Mouse (Mus musculus) heart, embryonic 14.5 days (tissue): ENCODE results near the gene Rpl23a. TPM values are rescaled to one million over a fixed set of nuclear protein-coding genes. Genes with fewer than 3 reads are reported as not detected.

Experiments used
- ATAC-seq: fragments of 200-750 bp; cut with Nextera tagmentation; 2 replicates; pipeline ENCODE4 v1.8.0; 2017; ENCODE audit warnings: low read depth, moderate TSS enrichment; ENCODE audit not compliant: insufficient number of reproducible peaks, insufficient read depth, low FRiP score
- H3K27ac ChIP-seq, 2 experiments: fragments of 200-500 bp in 1 of 2; fragments of 300-500 bp in 1 of 2; sonication (generic) in 1 of 2; replicated peaks in 1 of 2; 2 replicates each; pipeline ENCODE4 v1.5.1; 2012 to 2014; ENCODE audit warnings: low read depth in 2 of 2, low read length in 2 of 2, control low read depth in 1 of 2, mild to moderate bottlenecking in 1 of 2, mixed read lengths in 1 of 2; ENCODE audit not compliant: control insufficient read depth in 1 of 2, insufficient read depth in 1 of 2
- H3K27me3 ChIP-seq: fragments of 300-500 bp; sonication (generic); 2 replicates; pipeline ENCODE4 v1.6.1; 2014; ENCODE audit warnings: mild to moderate bottlenecking, low read length, control low read depth; ENCODE audit not compliant: control insufficient read depth, insufficient read depth
- H3K36me3 ChIP-seq: fragments of 300-500 bp; sonication (generic); 2 replicates; pipeline ENCODE4 v1.6.1; 2014; ENCODE audit warnings: mild to moderate bottlenecking, control low read depth, low read length, mixed read lengths; ENCODE audit not compliant: control insufficient read depth, insufficient read depth
- H3K4me1 ChIP-seq, 2 experiments: fragments of 200-500 bp in 1 of 2; fragments of 300-500 bp in 1 of 2; sonication (generic) in 1 of 2; 2 replicates each; pipeline ENCODE4 v1.6.1; 2012 to 2014; ENCODE audit warnings: low read length in 2 of 2, control low read depth in 1 of 2, mixed read lengths in 1 of 2; ENCODE audit not compliant: control insufficient read depth in 2 of 2, insufficient read depth in 2 of 2
- H3K4me2 ChIP-seq: fragments of 300-500 bp; sonication (generic); 2 replicates; pipeline ENCODE4 v1.6.1; 2014; ENCODE audit warnings: mild to moderate bottlenecking, low read length
- H3K4me3 ChIP-seq, 2 experiments: fragments of 200-500 bp in 1 of 2; fragments of 300-500 bp in 1 of 2; sonication (generic) in 1 of 2; 2 replicates each; pipeline ENCODE4 v1.5.1; 2012 to 2014; ENCODE audit warnings: low read length in 2 of 2, mild to moderate bottlenecking in 2 of 2, control low read depth in 1 of 2, low read depth in 1 of 2, moderate library complexity in 1 of 2; ENCODE audit not compliant: control insufficient read depth in 1 of 2, insufficient read depth in 1 of 2
- H3K9ac ChIP-seq: fragments of 300-500 bp; sonication (generic); 2 replicates; pipeline ENCODE4 v1.6.1; 2014; ENCODE audit warnings: mild to moderate bottlenecking, low read length
- H3K9me3 ChIP-seq: fragments of 300-500 bp; sonication (generic); 2 replicates; pipeline ENCODE4 v1.6.1; 2016; ENCODE audit warnings: low read length, control low read depth; ENCODE audit not compliant: control insufficient read depth
- WGBS: fragments of 180-500 bp; shearing (Covaris S2); extraction: QIAGEN DNeasy Blood & Tissue Kit; methylation state at CpG from one replicate; pipeline ENCODE4 v1.1.7; 2014; 5-methylcytosine and 5-hydroxymethylcytosine counted together
- polyA plus RNA-seq: library from polyadenylated mRNA; unstranded; fragments of >200 nt; fragmentation: Nextera tagmentation; extraction: Ambion mirVana; gene quantifications from 2 replicates; pipeline ENCODE4 v1.2.1, GENCODE M21; 2014

Rpl23a gene
- polyA plus RNA-seq, 1 experiment from 2014 or later = 1,084 TPM

DNA sequence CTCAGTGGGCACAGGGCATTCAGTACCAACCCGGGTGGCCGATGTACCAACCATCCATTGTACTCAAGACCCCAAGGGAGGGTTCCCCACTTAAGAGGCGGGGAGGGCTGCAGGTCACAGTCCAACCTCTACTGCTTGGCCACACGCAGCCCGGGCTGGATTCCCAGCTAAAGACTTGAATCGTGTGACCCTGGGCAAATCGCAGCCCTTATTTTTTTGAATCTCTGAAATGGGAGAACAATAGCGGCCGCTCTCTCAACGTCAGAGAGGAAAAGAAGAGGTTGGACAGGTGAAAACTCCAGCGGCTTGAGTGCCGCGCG lies 18.8 kb downstream of the Rpl23a start:
- under 1% methylated on average over 14 of the region's 14 CpGs for WGBS
- Histone ChIP-seq H3K4me2 (peak overlapping the region; percentile 93), H3K27me3 (no peaks in the 10 kb centered on the region), H3K9ac (peak overlapping the region; percentile 97), H3K4me3 (peak overlapping the region; percentile 83 to 96), H3K36me3 (peaks cover 30% of the 10 kb centered on the region), H3K9me3 (no peaks in the 10 kb centered on the region), H3K27ac (peak overlapping the region; percentile 94 to 96), H3K4me1 (peaks cover 16 to 30% of the 10 kb centered on the region in 2 experiments; a peak in 3 of 4 replicates)
- no peak for ATAC-seq

DNA sequence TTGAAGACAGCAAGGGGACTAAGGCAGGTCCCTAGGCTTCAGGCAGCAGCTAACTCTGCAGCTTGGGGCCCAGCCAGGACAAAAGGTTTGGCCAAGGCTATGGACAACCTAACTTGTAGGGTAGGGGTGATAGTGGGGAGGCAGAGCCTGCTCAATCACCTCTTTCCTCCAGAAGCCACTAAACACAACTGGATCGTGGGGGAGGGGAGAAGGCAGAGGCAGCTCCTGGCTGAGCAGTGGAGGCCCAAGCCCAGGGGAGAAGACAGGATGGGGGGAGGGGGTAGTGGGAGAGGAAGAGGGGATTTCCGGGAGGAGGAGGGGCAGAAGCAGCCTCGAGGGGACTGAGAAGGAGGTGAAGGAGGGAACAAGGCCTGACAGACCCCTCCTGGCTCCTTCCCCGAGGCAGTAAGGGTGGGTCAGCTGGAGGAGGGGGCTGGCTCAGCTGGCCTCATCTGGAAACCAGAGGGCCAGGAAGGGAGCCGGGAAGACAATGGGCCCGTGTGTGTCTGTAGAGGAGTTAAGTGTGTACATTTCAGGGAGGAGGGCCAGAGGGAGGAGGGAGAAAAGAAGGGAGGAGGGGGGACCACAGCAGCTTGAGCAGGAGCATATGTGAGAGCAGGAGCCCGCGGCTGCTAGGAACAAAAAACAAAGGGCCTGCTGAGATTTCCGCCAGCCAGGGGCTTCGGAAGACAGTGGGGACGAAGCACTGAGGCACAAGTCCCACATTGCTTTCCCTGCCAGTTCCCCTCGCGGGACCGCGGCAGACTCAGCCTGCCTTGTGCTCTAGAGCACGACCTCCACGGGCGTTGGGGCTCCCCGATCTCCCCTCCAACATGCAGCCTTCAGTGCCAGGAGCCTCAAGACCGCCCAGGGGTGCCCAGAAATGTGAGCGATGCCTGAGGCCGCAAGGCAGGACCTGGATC lies 19.4 kb downstream of the Rpl23a start:
- Histone ChIP-seq H3K27me3 (no peaks in the 10 kb centered on the region), H3K4me3 (peak overlapping the region; percentile 83 to 96), H3K9me3 (no peaks in the 10 kb centered on the region), H3K27ac (peak overlapping the region; percentile 94 to 96), H3K4me2 (peak overlapping the region; percentile 93), H3K9ac (peak overlapping the region; percentile 97), H3K36me3 (peaks cover 36% of the 10 kb centered on the region), H3K4me1 (peaks cover 13 to 30% of the 10 kb centered on the region in 2 experiments; a peak in 3 of 4 replicates)
- under 1% methylated on average over 22 of the region's 22 CpGs for WGBS
- peak; percentile 64 for ATAC-seq

DNA sequence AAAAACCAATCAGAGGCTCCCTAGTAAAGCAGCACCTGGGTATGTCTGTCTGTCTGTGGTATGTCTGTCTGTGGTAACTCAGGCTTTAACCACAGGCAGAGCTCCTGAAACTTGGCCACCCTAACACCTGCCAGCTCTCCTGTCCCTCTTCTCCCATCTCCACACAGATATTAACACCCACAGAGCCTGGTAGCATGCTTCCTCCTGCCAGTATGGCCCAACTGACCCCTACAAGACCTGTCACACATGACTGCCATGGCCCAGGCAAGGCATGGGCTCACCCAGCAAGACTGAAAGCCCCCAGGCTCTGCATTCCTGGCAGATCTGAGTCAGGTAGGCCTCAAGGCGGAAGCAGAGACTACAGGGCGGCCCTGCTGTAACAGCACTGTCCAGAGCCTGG lies 20.3 kb downstream of the Rpl23a start:
- Histone ChIP-seq H3K4me3 (peak overlapping the region; percentile 83 to 96), H3K27me3 (no peaks in the 10 kb centered on the region), H3K27ac (peak overlapping the region; percentile 94 to 96; a peak in 3 of 4 replicates), H3K4me1 (peaks cover 13 to 30% of the 10 kb centered on the region in 2 experiments; a peak in 3 of 4 replicates), H3K9ac (peak overlapping the region; percentile 97), H3K9me3 (no peaks in the 10 kb centered on the region), H3K4me2 (peak overlapping the region; percentile 93), H3K36me3 (peaks cover 45% of the 10 kb centered on the region)
- WGBS = 67% methylated on average over 2 of the region's 2 CpGs
- no peak for ATAC-seq

DNA sequence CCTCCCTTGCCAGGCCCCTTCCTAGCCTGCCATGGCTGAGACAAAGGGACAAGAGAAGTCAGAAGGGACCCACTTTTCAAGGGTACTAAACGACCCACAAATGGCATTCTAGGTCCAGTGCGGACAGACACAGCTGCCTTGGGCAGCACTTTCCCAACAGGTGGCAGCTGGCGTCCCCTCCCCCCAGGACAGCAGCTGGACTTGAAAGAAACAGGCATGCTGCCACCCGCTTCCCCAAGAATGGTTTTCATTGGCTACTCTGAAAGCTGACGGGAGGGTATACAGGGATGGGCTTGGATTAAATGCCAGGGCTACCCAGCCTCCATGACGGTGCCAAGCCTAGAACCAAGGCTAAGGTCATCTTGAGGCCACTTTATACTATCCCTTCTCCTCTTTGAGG lies 20.9 kb downstream of the Rpl23a start:
- Histone ChIP-seq H3K4me2 (peak overlapping the region; percentile 93), H3K9me3 (no peaks in the 10 kb centered on the region), H3K4me3 (no peak overlapping the region), H3K9ac (peak overlapping the region; percentile 97; the same call in 1 of the 2 replicates), H3K4me1 (peaks cover 13 to 30% of the 10 kb centered on the region in 2 experiments; a peak in 3 of 4 replicates), H3K36me3 (peaks cover 50% of the 10 kb centered on the region), H3K27me3 (no peaks in the 10 kb centered on the region), H3K27ac (no peak overlapping the region; a peak in 1 of 4 replicates)
- 75% methylated on average over 6 of the region's 6 CpGs for WGBS
- no peak for ATAC-seq

DNA sequence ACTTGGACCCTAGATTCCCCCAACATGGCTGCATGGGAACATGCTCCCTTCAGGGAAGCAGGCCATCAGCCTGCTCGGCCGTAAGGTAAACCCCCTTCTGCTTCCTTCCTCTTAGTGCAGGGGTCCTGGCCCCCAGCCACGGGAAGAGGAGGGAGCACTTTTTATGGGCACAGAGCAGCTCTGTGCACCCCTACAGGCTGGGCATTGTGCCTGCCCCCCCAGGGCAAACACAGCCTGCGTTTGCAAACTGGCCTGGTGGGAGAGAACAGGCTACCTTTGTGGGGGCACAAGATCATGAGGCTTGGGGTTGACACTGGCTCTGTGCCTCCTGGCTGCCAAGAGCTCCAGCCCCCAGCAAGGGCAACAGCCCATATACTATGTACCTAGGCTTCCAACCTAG lies 21.4 kb downstream of the Rpl23a start:
- H3K4me3 ChIP-seq = no peak overlapping the region
- peak overlapping the region; percentile 93; the same call in 1 of the 2 replicates for H3K4me2 ChIP-seq
- no peaks in the 10 kb centered on the region for H3K9me3 ChIP-seq
- no peak overlapping the region for H3K27ac ChIP-seq
- peak overlapping the region; percentile 97; the same call in 1 of the 2 replicates for H3K9ac ChIP-seq
- H3K4me1 ChIP-seq = peaks cover 13 to 30% of the 10 kb centered on the region in 2 experiments; a peak in 3 of 4 replicates
- H3K27me3 ChIP-seq = no peaks in the 10 kb centered on the region
- ATAC-seq = no peak
- peaks cover 56% of the 10 kb centered on the region for H3K36me3 ChIP-seq
- WGBS = 62% methylated on average over 4 of the region's 4 CpGs

DNA sequence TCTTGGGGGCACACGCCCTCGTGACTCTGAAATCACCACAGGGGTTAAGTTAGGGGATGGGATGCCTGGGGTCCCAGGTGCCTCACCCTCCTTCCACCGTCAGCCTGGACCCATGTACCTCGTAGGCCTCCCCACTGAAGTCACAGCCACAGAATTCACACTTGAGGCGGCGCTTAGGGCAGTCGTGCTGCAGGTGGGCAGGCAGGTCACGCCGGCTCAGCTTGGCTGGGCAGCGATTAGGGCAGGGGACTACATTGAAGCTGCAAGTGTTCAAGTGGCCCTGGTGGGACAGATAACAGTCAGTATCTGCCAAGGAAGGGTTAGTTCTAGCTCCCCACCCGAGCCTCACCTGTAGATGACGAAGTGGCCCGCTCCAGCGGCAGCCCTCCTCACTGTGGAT lies 22.2 kb downstream of the Rpl23a start:
- H3K27ac ChIP-seq = no peak overlapping the region
- no peak overlapping the region for H3K4me2 ChIP-seq
- peaks cover 64% of the 10 kb centered on the region for H3K36me3 ChIP-seq
- ATAC-seq = no peak
- no peaks in the 10 kb centered on the region for H3K9me3 ChIP-seq
- no peak overlapping the region for H3K4me3 ChIP-seq
- no peaks in the 10 kb centered on the region for H3K27me3 ChIP-seq
- H3K4me1 ChIP-seq = peaks cover 11 to 27% of the 10 kb centered on the region in 2 experiments; a peak in 3 of 4 replicates
- no peak overlapping the region for H3K9ac ChIP-seq
- WGBS = 84% methylated on average over 14 of the region's 14 CpGs

DNA sequence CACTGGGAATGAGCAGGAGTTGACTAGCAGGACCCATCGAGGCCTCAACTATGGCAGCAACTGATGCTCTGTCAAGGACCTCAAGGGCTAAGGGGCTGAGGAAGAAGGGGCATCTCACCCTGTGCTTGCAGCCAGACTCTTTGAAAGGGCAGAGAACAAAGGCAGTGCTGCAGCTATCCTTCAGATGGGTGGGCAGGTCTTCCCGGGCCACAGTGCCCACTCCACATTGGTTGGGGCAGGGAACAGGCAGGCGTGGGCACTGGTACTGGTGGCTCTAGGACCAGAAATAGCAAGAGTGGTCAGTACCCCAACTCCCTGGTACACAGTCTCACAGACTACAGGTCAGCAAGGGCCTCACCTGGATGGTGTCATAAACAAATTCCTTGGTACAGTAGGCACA lies 22.7 kb downstream of the Rpl23a start:
- Histone ChIP-seq H3K27ac (no peak overlapping the region), H3K27me3 (no peaks in the 10 kb centered on the region), H3K4me3 (no peak overlapping the region), H3K4me2 (no peak overlapping the region), H3K9ac (no peak overlapping the region), H3K36me3 (peaks cover 68% of the 10 kb centered on the region), H3K9me3 (no peaks in the 10 kb centered on the region), H3K4me1 (peaks cover 7 to 23% of the 10 kb centered on the region in 2 experiments; a peak in 3 of 4 replicates)
- no peak for ATAC-seq
- 84% methylated on average over 3 of the region's 3 CpGs for WGBS
